Mouse (Mus musculus) embryonic facial prominence, embryonic 14.5 days (tissue): ENCODE measurements around the gene Vwc2l. TPM values are rescaled to one million over a fixed set of nuclear protein-coding genes. Genes with fewer than 3 reads are reported as not detected.

Source experiments
- ATAC-seq: fragments of 200-750 bp; cut with Nextera tagmentation; 2 replicates; pipeline ENCODE4 v1.8.0; 2017; ENCODE audit warnings: low read depth, moderate number of reproducible peaks, moderate TSS enrichment
- DNase-seq: peaks from one replicate; pipeline ENCODE4 v3.0.0-alpha.2; 2015; ENCODE audit warnings: low spot score
- H3K27ac ChIP-seq: fragments of 300-500 bp; sonication (generic); replicated peaks from 2 replicates; pipeline ENCODE4 v1.5.1; 2014; ENCODE audit warnings: low read depth, mild to moderate bottlenecking, low read length, moderate library complexity
- H3K27me3 ChIP-seq: fragments of 300-500 bp; sonication (generic); replicated peaks from 2 replicates; pipeline ENCODE4 v1.6.1; 2014; ENCODE audit warnings: low read length; ENCODE audit not compliant: control insufficient read depth, insufficient read depth
- H3K36me3 ChIP-seq: fragments of 300-500 bp; sonication (generic); 2 replicates; pipeline ENCODE4 v1.6.1; 2014; ENCODE audit warnings: low read length, mixed read lengths; ENCODE audit not compliant: control insufficient read depth, insufficient read depth
- H3K4me1 ChIP-seq: fragments of 300-500 bp; sonication (generic); 2 replicates; pipeline ENCODE4 v1.6.1; 2014; ENCODE audit warnings: antibody characterized with exemption, low read length; ENCODE audit not compliant: control insufficient read depth, insufficient read depth
- H3K4me2 ChIP-seq: fragments of 300-500 bp; sonication (generic); 2 replicates; pipeline ENCODE4 v1.6.1; 2014; ENCODE audit warnings: low read depth, mild to moderate bottlenecking, low read length, moderate library complexity, mixed read lengths
- H3K4me3 ChIP-seq: fragments of 300-500 bp; sonication (generic); 2 replicates; pipeline ENCODE4 v1.5.1; 2014; ENCODE audit warnings: low read depth, mild to moderate bottlenecking, low read length
- H3K9ac ChIP-seq: fragments of 300-500 bp; sonication (generic); 2 replicates; pipeline ENCODE4 v1.6.1; 2014; ENCODE audit warnings: low read depth, mild to moderate bottlenecking, low read length, moderate library complexity, mixed read lengths
- H3K9me3 ChIP-seq: fragments of 300-500 bp; sonication (generic); 2 replicates; pipeline ENCODE4 v1.6.1; 2016; ENCODE audit warnings: low read length; ENCODE audit not compliant: control insufficient read depth
- WGBS: fragments of 180-500 bp; shearing (Covaris S2); extraction: QIAGEN DNeasy Blood & Tissue Kit; methylation state at CpG from one replicate; pipeline ENCODE4 v1.1.7; 2014; 5-methylcytosine and 5-hydroxymethylcytosine counted together
- polyA plus RNA-seq: library from polyadenylated mRNA; unstranded; fragments of >200 nt; fragmentation: Nextera tagmentation; extraction: Ambion mirVana; gene quantifications from 2 replicates; pipeline ENCODE4 v1.2.1, GENCODE M21; 2014

Vwc2l gene
- polyA plus RNA-seq, 1 experiment from 2014 or later, result 0.47 TPM

DNA sequence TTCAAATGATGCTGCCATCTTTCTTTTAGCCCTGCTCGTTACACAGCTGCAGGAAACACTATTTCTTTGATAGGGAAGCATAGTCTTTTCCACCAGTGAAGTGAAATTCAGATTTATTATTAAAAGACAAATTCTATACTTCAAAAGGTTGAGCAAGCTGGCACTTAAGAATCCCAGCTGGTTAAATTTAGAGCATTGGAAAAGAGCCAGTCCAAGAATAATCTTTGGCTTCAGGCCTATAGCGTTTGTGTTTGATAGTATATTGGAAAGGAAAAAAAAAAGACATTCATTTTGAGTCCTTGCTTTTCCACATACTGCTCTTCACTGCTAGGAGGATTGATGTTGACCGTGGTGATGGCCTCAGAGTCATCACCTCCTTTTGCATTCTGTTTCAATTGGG is 77.9 kb downstream of the Vwc2l start:
- ATAC-seq (no peak), DNase-seq (no peak)
- no peak overlapping the region for H3K4me3 ChIP-seq
- no peaks in the 10 kb centered on the region for H3K4me1 ChIP-seq
- no peak overlapping the region for H3K4me2 ChIP-seq
- no peaks in the 10 kb centered on the region for H3K36me3 ChIP-seq
- no peak overlapping the region for H3K27ac ChIP-seq
- WGBS, result 73% methylated on average over 3 of the region's 3 CpGs
- H3K9ac ChIP-seq, result no peak overlapping the region
- no peaks in the 10 kb centered on the region for H3K9me3 ChIP-seq
- H3K27me3 ChIP-seq, result no peaks in the 10 kb centered on the region

DNA sequence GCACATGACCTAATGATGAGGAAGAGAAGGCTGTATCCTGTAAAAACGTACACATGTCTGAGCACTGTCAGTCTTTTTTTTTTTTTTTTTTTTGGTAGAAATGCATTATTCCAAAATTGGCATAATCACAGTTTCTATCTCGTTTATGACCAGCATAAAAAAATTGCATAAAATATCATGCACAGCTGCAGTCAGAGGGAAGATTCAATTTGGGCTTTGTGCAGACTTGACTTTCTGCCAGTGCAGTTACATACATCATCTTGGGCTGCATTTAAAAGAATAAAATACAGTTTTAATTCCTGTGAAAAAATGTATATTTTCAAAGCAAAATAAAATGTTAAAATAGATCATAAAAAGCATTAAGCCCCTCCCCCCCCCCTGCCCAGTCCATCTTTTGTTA is 97.6 kb downstream of the Vwc2l start:
- Histone ChIP-seq H3K27ac (no peak overlapping the region), H3K9me3 (no peaks in the 10 kb centered on the region), H3K9ac (no peak overlapping the region), H3K4me3 (no peak overlapping the region), H3K36me3 (no peaks in the 10 kb centered on the region), H3K4me2 (no peak overlapping the region), H3K4me1 (no peaks in the 10 kb centered on the region), H3K27me3 (no peaks in the 10 kb centered on the region)
- 50% methylated on average over 2 of the region's 2 CpGs for WGBS
- ATAC-seq (no peak), DNase-seq (no peak)

DNA sequence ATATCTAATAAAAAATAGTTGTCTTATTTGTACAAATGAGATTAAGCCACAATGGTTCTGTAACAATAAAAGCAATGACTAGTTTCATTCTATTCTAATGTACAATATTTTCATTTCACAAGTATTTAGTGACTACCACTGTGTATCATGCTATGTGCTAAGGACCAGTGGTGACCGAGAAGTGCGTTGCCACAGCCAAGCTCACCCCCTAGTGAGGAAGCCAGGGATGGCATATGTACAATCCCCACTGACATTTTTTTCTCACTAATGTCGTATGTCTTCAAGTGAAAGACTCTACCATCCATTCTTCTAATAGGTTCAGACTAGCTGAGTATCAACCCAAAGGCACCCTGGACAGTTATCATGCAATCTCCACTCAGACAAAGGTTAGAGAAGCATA is 107.7 kb downstream of the Vwc2l start:
- 87% methylated on average over 3 of the region's 3 CpGs for WGBS
- ATAC-seq (no peak), DNase-seq (no peak)
- Histone ChIP-seq H3K27ac (no peak overlapping the region), H3K4me3 (no peak overlapping the region), H3K9ac (no peak overlapping the region), H3K4me1 (no peaks in the 10 kb centered on the region), H3K9me3 (no peaks in the 10 kb centered on the region), H3K36me3 (no peaks in the 10 kb centered on the region), H3K27me3 (no peaks in the 10 kb centered on the region), H3K4me2 (no peak overlapping the region)

DNA sequence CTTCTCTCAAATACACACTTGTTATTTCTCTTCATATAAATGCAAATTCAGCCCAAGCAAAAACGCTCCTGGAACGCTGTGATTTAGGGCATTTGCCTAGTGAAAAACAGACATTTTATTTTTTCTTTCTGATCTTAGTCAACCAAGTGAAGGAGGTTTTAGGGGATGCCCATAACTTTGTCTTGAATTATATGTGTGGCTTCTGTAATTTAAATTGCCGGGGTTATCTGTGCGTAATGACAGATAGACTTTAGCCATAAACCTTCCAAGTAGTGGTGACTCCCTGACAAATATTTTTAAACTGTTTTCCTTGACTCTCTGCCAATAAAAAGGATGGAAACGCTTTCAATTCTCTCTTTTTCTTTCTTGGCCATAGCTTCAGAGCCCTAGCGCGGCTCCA is 116.7 kb downstream of the Vwc2l start:
- DNase-seq (peak; percentile 5), ATAC-seq (no peak)
- no peak overlapping the region for H3K27ac ChIP-seq
- no peak overlapping the region for H3K4me2 ChIP-seq
- no peaks in the 10 kb centered on the region for H3K36me3 ChIP-seq
- H3K27me3 ChIP-seq, result no peaks in the 10 kb centered on the region
- no peak overlapping the region for H3K4me3 ChIP-seq
- H3K9me3 ChIP-seq, result no peaks in the 10 kb centered on the region
- WGBS, result 74% methylated on average over 7 of the region's 7 CpGs
- no peaks in the 10 kb centered on the region for H3K4me1 ChIP-seq
- no peak overlapping the region for H3K9ac ChIP-seq

DNA sequence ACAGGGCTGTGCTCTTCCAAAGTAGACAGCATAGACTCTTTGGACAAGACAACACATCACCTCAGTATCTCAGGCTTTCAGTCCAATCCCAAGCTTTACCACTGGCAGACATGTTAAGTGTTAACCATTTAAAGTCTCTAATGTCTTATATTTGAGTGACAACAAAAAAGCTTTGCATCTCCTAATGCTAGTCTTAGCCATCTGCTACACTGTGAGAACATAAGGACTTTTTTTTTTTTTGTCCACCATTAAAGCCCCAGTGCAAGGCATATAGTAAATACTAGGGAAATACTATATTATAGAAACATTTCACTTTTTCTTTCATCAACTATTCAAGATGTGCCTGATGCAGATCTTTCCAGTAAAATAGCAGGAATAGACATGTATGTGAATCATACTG is 119.8 kb downstream of the Vwc2l start:
- no peak overlapping the region for H3K4me2 ChIP-seq
- ATAC-seq (no peak), DNase-seq (no peak)
- H3K4me3 ChIP-seq, result no peak overlapping the region
- no peak overlapping the region for H3K9ac ChIP-seq
- H3K9me3 ChIP-seq, result no peaks in the 10 kb centered on the region
- H3K36me3 ChIP-seq, result no peaks in the 10 kb centered on the region
- H3K27me3 ChIP-seq, result no peaks in the 10 kb centered on the region
- no peaks in the 10 kb centered on the region for H3K4me1 ChIP-seq
- no peak overlapping the region for H3K27ac ChIP-seq

DNA sequence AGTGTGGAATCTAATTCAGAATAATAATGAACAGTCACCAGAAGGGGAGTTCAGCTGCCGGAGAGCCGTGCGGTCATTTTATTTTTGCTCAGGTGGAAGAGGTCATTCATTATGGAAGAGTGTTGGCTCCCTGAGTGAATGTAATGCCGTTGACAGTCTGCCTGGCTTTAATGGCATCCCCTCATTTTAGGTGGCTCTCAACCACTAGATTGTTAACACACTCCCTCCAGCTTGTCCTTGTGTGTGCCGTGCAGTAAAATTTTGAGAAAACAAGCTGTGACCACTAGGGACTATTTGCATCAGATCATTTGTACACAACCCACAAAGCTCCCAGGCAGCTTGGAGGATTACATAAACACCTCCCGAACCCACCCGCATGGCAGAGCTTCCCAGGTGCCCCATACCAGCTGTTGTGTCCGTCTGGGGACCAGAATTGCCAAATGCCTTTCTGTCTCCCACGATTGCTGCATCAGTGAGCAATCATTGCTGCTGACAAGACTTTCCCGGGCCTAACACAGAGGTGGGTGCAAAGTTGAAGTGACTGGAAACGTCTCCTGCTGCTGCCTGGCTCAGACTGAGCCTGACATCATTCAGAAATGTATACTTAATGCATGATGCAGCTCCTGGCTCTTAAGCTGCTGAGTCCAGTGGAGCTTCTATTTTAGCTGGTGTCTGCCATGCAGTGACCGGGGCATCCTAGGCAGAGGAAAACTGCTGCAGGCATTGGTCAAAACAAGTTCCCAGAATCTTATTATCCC is 126.3 kb downstream of the Vwc2l start:
- no peak overlapping the region for H3K27ac ChIP-seq
- no peaks in the 10 kb centered on the region for H3K36me3 ChIP-seq
- 68% methylated on average over 12 of the region's 12 CpGs for WGBS
- H3K27me3 ChIP-seq, result no peaks in the 10 kb centered on the region
- peak; percentile 26; the same call in 1 of the 2 replicates for ATAC-seq
- no peak overlapping the region for H3K4me3 ChIP-seq
- no peaks in the 10 kb centered on the region for H3K4me1 ChIP-seq
- H3K9ac ChIP-seq, result no peak overlapping the region
- H3K4me2 ChIP-seq, result no peak overlapping the region
- DNase-seq, result peak; percentile 4
- H3K9me3 ChIP-seq, result no peaks in the 10 kb centered on the region

DNA sequence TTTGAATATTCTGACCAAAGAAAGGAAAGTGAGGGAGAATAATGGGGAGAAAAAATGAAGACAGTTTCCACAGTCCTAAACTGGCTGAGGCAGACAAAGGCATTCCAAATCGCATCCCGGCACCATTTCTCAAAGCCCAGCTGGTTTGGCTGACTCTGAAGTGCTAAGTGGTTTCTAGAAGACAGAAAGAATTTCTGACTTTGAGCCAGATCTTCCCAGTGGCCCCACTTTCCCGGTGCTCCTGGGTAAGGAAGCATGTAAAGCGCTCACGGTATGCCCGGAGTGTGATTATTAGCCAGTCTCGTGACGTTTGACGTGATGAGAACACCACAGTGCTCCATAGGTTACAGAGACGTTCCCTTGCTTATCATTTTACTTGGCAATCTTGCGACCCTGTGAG is 127.9 kb downstream of the Vwc2l start:
- ATAC-seq, result no peak
- WGBS, result 68% methylated on average over 11 of the region's 11 CpGs
- peak; percentile 24 for DNase-seq
- no peak overlapping the region for H3K4me2 ChIP-seq
- no peak overlapping the region for H3K4me3 ChIP-seq
- no peak overlapping the region for H3K27ac ChIP-seq
- H3K27me3 ChIP-seq, result no peaks in the 10 kb centered on the region
- no peaks in the 10 kb centered on the region for H3K36me3 ChIP-seq
- no peak overlapping the region for H3K9ac ChIP-seq
- H3K9me3 ChIP-seq, result no peaks in the 10 kb centered on the region
- no peaks in the 10 kb centered on the region for H3K4me1 ChIP-seq

DNA sequence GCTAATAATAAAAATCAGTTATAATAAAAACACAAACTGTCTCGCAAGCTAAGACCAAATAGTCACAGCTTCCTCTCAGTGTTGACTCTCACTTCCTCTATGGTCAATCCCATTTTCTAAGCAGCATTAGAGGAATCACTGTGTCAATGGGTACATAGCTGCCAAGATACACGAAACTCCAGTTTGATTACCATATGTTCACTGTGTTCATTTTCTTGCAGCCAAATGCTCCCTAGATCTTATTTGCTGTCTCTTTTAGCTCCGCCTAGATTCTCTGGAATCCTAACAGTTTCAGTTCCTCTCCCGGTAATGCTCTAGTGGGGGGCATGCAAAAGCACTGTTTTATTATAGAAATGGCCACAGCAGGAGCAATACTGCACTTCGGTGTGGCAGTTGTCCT is 130.4 kb downstream of the Vwc2l start:
- Histone ChIP-seq H3K9me3 (no peaks in the 10 kb centered on the region), H3K36me3 (no peaks in the 10 kb centered on the region), H3K4me1 (no peaks in the 10 kb centered on the region), H3K4me3 (no peak overlapping the region), H3K4me2 (no peak overlapping the region), H3K9ac (no peak overlapping the region), H3K27ac (no peak overlapping the region), H3K27me3 (no peaks in the 10 kb centered on the region)
- WGBS, result 63% methylated on average over 5 of the region's 5 CpGs
- no peak for ATAC-seq
- DNase-seq, result no peak

DNA sequence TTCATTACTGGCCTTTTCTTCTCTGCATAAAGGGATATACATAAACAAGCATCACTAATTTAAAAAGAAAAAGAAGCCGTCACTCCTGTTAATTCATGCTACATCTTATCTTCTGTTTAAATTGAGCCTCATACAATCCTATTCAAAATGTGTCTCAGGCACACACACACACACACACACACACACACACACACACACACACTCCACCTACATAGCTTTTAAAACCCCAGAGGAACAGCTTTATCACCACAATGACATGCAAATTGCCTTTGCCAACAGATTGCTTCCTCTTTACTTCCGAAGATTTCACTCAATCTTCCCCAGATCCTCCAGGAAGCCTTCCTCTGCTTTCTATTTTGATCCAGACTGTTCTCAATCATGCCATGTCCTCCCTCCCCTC is 136.2 kb downstream of the Vwc2l start:
- Histone ChIP-seq H3K4me3 (no peak overlapping the region), H3K36me3 (no peaks in the 10 kb centered on the region), H3K9me3 (no peaks in the 10 kb centered on the region), H3K27me3 (no peaks in the 10 kb centered on the region), H3K27ac (no peak overlapping the region), H3K9ac (no peak overlapping the region), H3K4me2 (no peak overlapping the region), H3K4me1 (no peaks in the 10 kb centered on the region)
- WGBS, result 51% methylated on average over 2 of the region's 2 CpGs
- ATAC-seq, result no peak
- no peak for DNase-seq
